Mouse (Mus musculus) myocyte (in vitro differentiated cells): ENCODE results near the gene Ep300.
A peak's percentile ranks its signal among the peaks of the same experiment; 100 is the strongest.

Experiments
- CEBPB ChIP-seq: IDR thresholded peaks from 2 replicates; pipeline ENCODE4 v1.6.1; 2011; ENCODE audit warnings: mild to moderate bottlenecking, moderate library complexity; ENCODE audit not compliant: poor library complexity, insufficient read depth, severe bottlenecking
- E2F4 ChIP-seq: IDR thresholded peaks from one replicate; pipeline ENCODE4 v1.6.1; 2011; ENCODE audit warnings: mild to moderate bottlenecking, control low read depth, moderate library complexity; ENCODE audit not compliant: insufficient read depth
- MAX ChIP-seq: IDR thresholded peaks from one replicate; pipeline ENCODE4 v1.6.1; 2011; ENCODE audit warnings: low read depth, mild to moderate bottlenecking, control low read depth
- MYOD1 ChIP-seq, 3 experiments: IDR thresholded peaks; one replicate each; pipeline ENCODE4 v1.6.1; 2011; ENCODE audit warnings: control low read depth in 2 of 3, low read depth in 2 of 3, mild to moderate bottlenecking in 2 of 3, moderate library complexity in 1 of 3; ENCODE audit not compliant: insufficient read length in 2 of 3, control insufficient read depth in 1 of 3
- POLR2A ChIP-seq: IDR thresholded peaks from one replicate; pipeline ENCODE4 v1.6.1; 2011; ENCODE audit warnings: low read depth, mild to moderate bottlenecking, control low read depth, moderate library complexity; ENCODE audit not compliant: insufficient read length
- SRF ChIP-seq: IDR thresholded peaks from one replicate; pipeline ENCODE4 v1.6.1; 2011; ENCODE audit warnings: low read depth; ENCODE audit not compliant: control insufficient read depth, insufficient read length
- TCF12 ChIP-seq: IDR thresholded peaks from one replicate; pipeline ENCODE4 v1.6.1; 2011; ENCODE audit warnings: mild to moderate bottlenecking, control low read depth; ENCODE audit not compliant: poor library complexity, insufficient read depth, severe bottlenecking
- TCF3 ChIP-seq: IDR thresholded peaks from one replicate; pipeline ENCODE4 v1.6.1; 2011; ENCODE audit warnings: low read depth, control low read depth; ENCODE audit not compliant: insufficient read length
- USF1 ChIP-seq: IDR thresholded peaks from one replicate; pipeline ENCODE4 v1.6.1; 2011; ENCODE audit warnings: low read depth, mild to moderate bottlenecking, control low read depth, moderate library complexity

GRCm38 (mm10) chr15:81585746-81586461 lies 753 bp downstream of the Ep300 start:
- no peak for TF ChIP-seq CEBPB
- TF ChIP-seq POLR2A, result peak; percentile 75
- TF ChIP-seq TCF12, result no peak
- TF ChIP-seq E2F4, result no peak
- no peak for TF ChIP-seq MAX
- no peak for TF ChIP-seq SRF
- TF ChIP-seq USF1, result no peak
- no peak for TF ChIP-seq TCF3
- TF ChIP-seq MYOD1 (IDR thresholded peaks at IDR 0.05; ENCODE audit: control insufficient read depth in 1 of 3, insufficient read length in 2 of 3, low read depth in 2 of 3), result peak in 1 of 3 experiments; percentile 5
